Mouse (Mus musculus): ENCODE measurements around the gene Hjurp. TPM values are rescaled to one million over a fixed set of nuclear protein-coding genes. Genes with fewer than 3 reads are reported as not detected.

Hjurp gene
- polyA plus RNA-seq, 1 experiment from 2014 or later, result 66.4 TPM

GRCm38 (mm10) chr1:88260114-88260513, 17.3 kb downstream of the Hjurp start:
- H3K4me3 ChIP-seq (ENCODE audit: low read length), result no peak overlapping the region
- H3K36me3 ChIP-seq (ENCODE audit: control insufficient read depth, insufficient read depth, low read length), result peaks cover 34% of the 10 kb centered on the region
- H3K27me3 ChIP-seq (replicated peaks; ENCODE audit: control insufficient read depth, insufficient read depth, low read length), result no peaks in the 10 kb centered on the region
- ATAC-seq, result peak; percentile 14; the same call in 1 of the 2 replicates
- H3K27ac ChIP-seq (ENCODE audit: low read depth, low read length), result no peak overlapping the region
- WGBS, result 82% methylated on average over 6 of the region's 6 CpGs
- no peak overlapping the region for H3K4me2 ChIP-seq (ENCODE audit: low read length)
- no peaks in the 10 kb centered on the region for H3K4me1 ChIP-seq (ENCODE audit: control insufficient read depth, insufficient read depth, low read depth, low read length)
- H3K9me3 ChIP-seq (ENCODE audit: control insufficient read depth, low read length), result peaks cover 17% of the 10 kb centered on the region
- H3K9ac ChIP-seq (ENCODE audit: low read depth, low read length), result no peak overlapping the region

DNA sequence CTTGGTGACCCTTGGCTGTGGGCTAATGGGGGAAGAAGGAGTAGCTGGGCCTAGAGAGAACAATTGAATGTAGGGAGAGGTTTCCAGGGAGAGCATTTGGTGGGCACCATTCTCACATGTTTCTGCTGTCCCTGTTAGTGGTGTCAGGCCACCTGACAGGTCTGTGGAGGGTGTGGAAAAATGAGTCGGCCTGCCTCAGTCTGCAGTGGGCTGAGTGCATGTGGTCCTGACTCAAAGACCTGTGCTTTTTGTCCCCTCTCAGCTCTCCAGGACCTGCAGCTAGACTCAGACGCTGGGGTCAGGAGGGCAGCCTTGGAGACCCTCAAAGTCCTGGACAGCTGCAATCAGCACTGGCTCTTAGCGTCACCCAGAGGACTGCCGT, 17.8 kb downstream of the Hjurp start:
- no peak overlapping the region for H3K27ac ChIP-seq (ENCODE audit: low read depth, low read length)

GRCm38 (mm10) chr1:88258881-88259642, 18.4 kb downstream of the Hjurp start:
- peak; percentile 25 for ATAC-seq
- Histone ChIP-seq H3K27ac (ENCODE audit: low read depth, low read length) (no peak overlapping the region), H3K4me3 (ENCODE audit: low read length) (no peak overlapping the region), H3K4me1 (ENCODE audit: control insufficient read depth, insufficient read depth, low read depth, low read length) (no peaks in the 10 kb centered on the region), H3K9me3 (ENCODE audit: control insufficient read depth, low read length) (peaks cover 24% of the 10 kb centered on the region), H3K4me2 (ENCODE audit: low read length) (no peak overlapping the region), H3K36me3 (ENCODE audit: control insufficient read depth, insufficient read depth, low read length) (peaks cover 24% of the 10 kb centered on the region), H3K27me3 (replicated peaks; ENCODE audit: control insufficient read depth, insufficient read depth, low read length) (no peaks in the 10 kb centered on the region), H3K9ac (ENCODE audit: low read depth, low read length) (no peak overlapping the region)
- WGBS, result 74% methylated on average over 8 of the region's 8 CpGs

More for the DNA sequence above, 17.8 kb downstream of the Hjurp start:
- Histone ChIP-seq H3K9me3 (ENCODE audit: control insufficient read depth, low read length) (peaks cover 22% of the 10 kb centered on the region), H3K4me1 (ENCODE audit: control insufficient read depth, insufficient read depth, low read depth, low read length) (no peaks in the 10 kb centered on the region), H3K27me3 (replicated peaks; ENCODE audit: control insufficient read depth, insufficient read depth, low read length) (no peaks in the 10 kb centered on the region), H3K4me3 (ENCODE audit: low read length) (no peak overlapping the region), H3K36me3 (ENCODE audit: control insufficient read depth, insufficient read depth, low read length) (peaks cover 30% of the 10 kb centered on the region), H3K4me2 (ENCODE audit: low read length) (no peak overlapping the region), H3K9ac (ENCODE audit: low read depth, low read length) (no peak overlapping the region)
- ATAC-seq, result peak; percentile 3
- WGBS, result 79% methylated on average over 4 of the region's 4 CpGs

DNA sequence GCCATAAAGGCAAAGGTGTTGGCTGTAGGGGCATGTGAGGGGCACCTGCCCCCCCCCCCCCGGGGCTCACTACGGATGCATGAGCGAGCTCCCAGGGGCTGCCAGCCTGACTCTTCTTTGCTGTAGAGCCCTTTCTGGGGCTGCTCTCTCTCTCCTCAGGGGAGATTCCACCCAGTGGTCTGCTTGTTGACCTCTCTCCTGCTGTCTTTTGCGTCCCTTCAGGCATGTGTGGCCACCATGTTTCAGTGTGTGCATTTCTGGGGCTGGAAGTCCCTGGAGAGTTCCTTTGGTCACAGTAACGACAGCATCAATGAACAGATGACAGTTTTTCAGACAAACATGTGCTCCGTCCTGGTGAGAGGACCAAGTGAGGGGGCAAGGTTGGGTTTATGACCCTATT, 19.1 kb downstream of the Hjurp start:
- no peak overlapping the region for H3K27ac ChIP-seq (ENCODE audit: low read depth, low read length)
- no peaks in the 10 kb centered on the region for H3K4me1 ChIP-seq (ENCODE audit: control insufficient read depth, insufficient read depth, low read depth, low read length)
- no peaks in the 10 kb centered on the region for H3K27me3 ChIP-seq (replicated peaks; ENCODE audit: control insufficient read depth, insufficient read depth, low read length)
- no peak overlapping the region for H3K4me3 ChIP-seq (ENCODE audit: low read length)
- H3K4me2 ChIP-seq (ENCODE audit: low read length), result no peak overlapping the region
- WGBS, result 67% methylated on average over 6 of the region's 6 CpGs
- 0 out of 2 replicates have a peak, but pooled peaks have one; percentile 0 for ATAC-seq
- no peak overlapping the region for H3K9ac ChIP-seq (ENCODE audit: low read depth, low read length)
- peaks cover 29% of the 10 kb centered on the region for H3K9me3 ChIP-seq (ENCODE audit: control insufficient read depth, low read length)
- peaks cover 17% of the 10 kb centered on the region for H3K36me3 ChIP-seq (ENCODE audit: control insufficient read depth, insufficient read depth, low read length)

DNA sequence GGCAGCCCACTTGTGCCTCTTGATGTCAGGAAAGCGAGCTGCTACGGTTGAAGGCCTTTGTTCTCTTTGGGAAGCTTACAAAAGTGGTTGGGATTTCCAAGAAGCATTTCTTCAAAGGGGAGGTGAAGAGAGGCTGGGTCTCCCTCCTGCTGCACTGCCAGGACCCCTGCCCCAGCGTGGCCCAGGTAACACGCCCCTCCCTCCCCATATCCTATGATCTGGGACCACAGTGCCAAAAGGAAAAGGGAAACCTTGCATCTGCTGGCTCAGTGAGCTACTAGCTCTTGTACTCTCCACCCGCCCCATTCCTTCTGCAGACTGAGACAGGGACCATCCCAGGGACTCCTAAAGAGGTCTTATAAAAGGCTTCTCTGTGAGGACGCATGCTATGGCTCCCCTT, 19.8 kb downstream of the Hjurp start:
- no peaks in the 10 kb centered on the region for H3K4me1 ChIP-seq (ENCODE audit: control insufficient read depth, insufficient read depth, low read depth, low read length)
- ATAC-seq, result no peak
- no peak overlapping the region for H3K9ac ChIP-seq (ENCODE audit: low read depth, low read length)
- peaks cover 36% of the 10 kb centered on the region for H3K9me3 ChIP-seq (ENCODE audit: control insufficient read depth, low read length)
- no peak overlapping the region for H3K27ac ChIP-seq (ENCODE audit: low read depth, low read length)
- no peak overlapping the region for H3K4me3 ChIP-seq (ENCODE audit: low read length)
- 81% methylated on average over 6 of the region's 6 CpGs for WGBS
- H3K4me2 ChIP-seq (ENCODE audit: low read length), result no peak overlapping the region
- peaks cover 10% of the 10 kb centered on the region for H3K36me3 ChIP-seq (ENCODE audit: control insufficient read depth, insufficient read depth, low read length)
- no peaks in the 10 kb centered on the region for H3K27me3 ChIP-seq (replicated peaks; ENCODE audit: control insufficient read depth, insufficient read depth, low read length)

- ATAC-seq, result no peak
Observed at GRCm38 (mm10) chr1:88256886-88257663, 20.4 kb downstream of the Hjurp start.

GRCm38 (mm10) chr1:88255989-88256754, 21.3 kb downstream of the Hjurp start:
- WGBS, result 78% methylated on average over 13 of the region's 13 CpGs
- H3K4me3 ChIP-seq (ENCODE audit: low read length), result no peak overlapping the region
- no peak overlapping the region for H3K27ac ChIP-seq (ENCODE audit: low read depth, low read length)
- H3K27me3 ChIP-seq (replicated peaks; ENCODE audit: control insufficient read depth, insufficient read depth, low read length), result no peaks in the 10 kb centered on the region
- H3K4me2 ChIP-seq (ENCODE audit: low read length), result no peak overlapping the region
- no peaks in the 10 kb centered on the region for H3K4me1 ChIP-seq (ENCODE audit: control insufficient read depth, insufficient read depth, low read depth, low read length)
- peaks cover 47% of the 10 kb centered on the region for H3K9me3 ChIP-seq (ENCODE audit: control insufficient read depth, low read length)
- H3K9ac ChIP-seq (ENCODE audit: low read depth, low read length), result no peak overlapping the region
- H3K36me3 ChIP-seq (ENCODE audit: control insufficient read depth, insufficient read depth, low read length), result no peaks in the 10 kb centered on the region
- no peak for ATAC-seq

More at GRCm38 (mm10) chr1:88256886-88257663, 20.4 kb downstream of the Hjurp start:
- Histone ChIP-seq H3K9ac (ENCODE audit: low read depth, low read length) (no peak overlapping the region), H3K27me3 (replicated peaks; ENCODE audit: control insufficient read depth, insufficient read depth, low read length) (no peaks in the 10 kb centered on the region), H3K4me3 (ENCODE audit: low read length) (no peak overlapping the region), H3K27ac (ENCODE audit: low read depth, low read length) (no peak overlapping the region), H3K4me2 (ENCODE audit: low read length) (no peak overlapping the region), H3K4me1 (ENCODE audit: control insufficient read depth, insufficient read depth, low read depth, low read length) (no peaks in the 10 kb centered on the region), H3K36me3 (ENCODE audit: control insufficient read depth, insufficient read depth, low read length) (peaks cover 8% of the 10 kb centered on the region; the same call in 1 of the 2 replicates), H3K9me3 (ENCODE audit: control insufficient read depth, low read length) (peaks cover 42% of the 10 kb centered on the region)
- 80% methylated on average over 10 of the region's 10 CpGs for WGBS

- Histone ChIP-seq H3K9me3 (ENCODE audit: control insufficient read depth, low read length) (peaks cover 54% of the 10 kb centered on the region), H3K27ac (ENCODE audit: low read depth, low read length) (no peak overlapping the region), H3K36me3 (ENCODE audit: control insufficient read depth, insufficient read depth, low read length) (no peaks in the 10 kb centered on the region), H3K4me2 (ENCODE audit: low read length) (no peak overlapping the region), H3K4me1 (ENCODE audit: control insufficient read depth, insufficient read depth, low read depth, low read length) (no peaks in the 10 kb centered on the region), H3K9ac (ENCODE audit: low read depth, low read length) (no peak overlapping the region), H3K4me3 (ENCODE audit: low read length) (no peak overlapping the region), H3K27me3 (replicated peaks; ENCODE audit: control insufficient read depth, insufficient read depth, low read length) (no peaks in the 10 kb centered on the region)
- 62% methylated on average over 2 of the region's 2 CpGs for WGBS
- no peak for ATAC-seq
Observed at GRCm38 (mm10) chr1:88255466-88255857, 22.0 kb downstream of the Hjurp start.
